Mouse (Mus musculus) brain, embryonic 14.5 days (tissue): ENCODE results near the gene Zbtb22.
"Not testable (repeated sequence)": the region's sequence is repeated elsewhere in the genome, so short reads cannot be mapped to it uniquely, and the experiment has no call there.

Experiments
- CTCF ChIP-seq: fragments of 200-500 bp; IDR thresholded peaks from 2 replicates; pipeline ENCODE4 v1.5.1; 2012; ENCODE audit warnings: inconsistent platforms, mild to moderate bottlenecking, moderate library complexity, borderline replicate concordance; ENCODE audit not compliant: insufficient read depth, insufficient read length; ENCODE audit errors: extremely low read depth
- POLR2A ChIP-seq: fragments of 200-500 bp; IDR thresholded peaks from 2 replicates; pipeline ENCODE4 v1.6.1; 2012; ENCODE audit warnings: mild to moderate bottlenecking, inconsistent platforms, borderline replicate concordance; ENCODE audit not compliant: poor library complexity, insufficient read depth, insufficient read length, severe bottlenecking; ENCODE audit errors: extremely low read depth

GRCm38 (mm10) chr17:33884320-33884719 lies 31.4 kb upstream of the Zbtb22 start:
- TF ChIP-seq POLR2A, CTCF: not testable (repeated sequence)
